Mouse (Mus musculus) kidney, adult 2 months (tissue): Measurements from ENCODE around the gene Disp1.

Experiments used
- CTCF ChIP-seq: fragments of 200-500 bp; conservative IDR thresholded peaks from 2 replicates; pipeline ENCODE4 v1.5.1; 2011; ENCODE audit warnings: low read depth, mild to moderate bottlenecking, control low read depth, low read length, moderate library complexity, mixed read lengths; ENCODE audit not compliant: insufficient read depth, insufficient read length
- POLR2A ChIP-seq: fragments of 200-500 bp; IDR thresholded peaks from one replicate; pipeline ENCODE4 v1.6.1; 2011; ENCODE audit warnings: low read depth, low read length, control low read depth

- TF ChIP-seq POLR2A, result no peak
- no peak for TF ChIP-seq CTCF
These were observed 14.2 kb downstream of the Disp1 start for GRCm38 (mm10) chr1:183207141-183207540.
